Mouse (Mus musculus) MEL (cell line): ENCODE data around the gene Anks1. TPM values are rescaled to one million over a fixed set of nuclear protein-coding genes. Genes with fewer than 3 reads are reported as not detected.

ENCODE experiments used
- DNase-seq: peaks from one replicate; pipeline ENCODE4 v3.0.0; 2011; ENCODE audit warnings: low read depth, low spot score
- H3K27ac ChIP-seq: 2 replicates; pipeline ENCODE4 v1.5.1; 2012; ENCODE audit warnings: low read depth, mild to moderate bottlenecking, control low read depth, low read length, moderate library complexity; ENCODE audit not compliant: control insufficient read depth
- H3K27me3 ChIP-seq, 2 experiments: fragments of 150-350 bp in 1 of 2; sonication (generic) in 1 of 2; 2 replicates each; pipeline ENCODE4 v1.6.1; 2012; ENCODE audit warnings: low read length in 2 of 2, mild to moderate bottlenecking in 2 of 2, improper control_type of control experiment in 1 of 2, moderate library complexity in 1 of 2; ENCODE audit not compliant: insufficient read depth in 2 of 2, control insufficient read depth in 1 of 2
- H3K36me3 ChIP-seq, 2 experiments: 2 replicates each; pipeline ENCODE4 v1.6.1; 2012 to 2014; ENCODE audit warnings: low read length in 2 of 2, improper control_type of control experiment in 1 of 2, inconsistent platforms in 1 of 2, mild to moderate bottlenecking in 1 of 2; ENCODE audit not compliant: insufficient read depth in 2 of 2, control insufficient read depth in 1 of 2
- H3K4me1 ChIP-seq, 2 experiments: fragments of 150-350 bp in 1 of 2; sonication (generic) in 1 of 2; 2 replicates each; pipeline ENCODE4 v1.6.1; 2012; ENCODE audit warnings: low read length in 2 of 2, improper control_type of control experiment in 1 of 2, mild to moderate bottlenecking in 1 of 2; ENCODE audit not compliant: insufficient read depth in 2 of 2, control insufficient read depth in 1 of 2
- H3K4me3 ChIP-seq, 2 experiments: fragments of 150-350 bp in 1 of 2; sonication (generic) in 1 of 2; 2 replicates each; pipeline ENCODE4 v1.5.1; 2012; ENCODE audit warnings: low read depth in 2 of 2, low read length in 2 of 2, mild to moderate bottlenecking in 2 of 2, moderate library complexity in 2 of 2, control low read depth in 1 of 2, improper control_type of control experiment in 1 of 2; ENCODE audit not compliant: control insufficient read depth in 1 of 2, insufficient read depth in 1 of 2
- H3K79me2 ChIP-seq: 2 replicates; pipeline ENCODE4 v1.6.1; 2012; ENCODE audit warnings: mild to moderate bottlenecking, low read length, moderate library complexity; ENCODE audit not compliant: control insufficient read depth, poor library complexity, insufficient read depth
- H3K9ac ChIP-seq: 2 replicates; pipeline ENCODE4 v1.6.1; 2012; ENCODE audit warnings: low read depth, mild to moderate bottlenecking, control low read depth, low read length, moderate library complexity; ENCODE audit not compliant: control insufficient read depth, poor library complexity, severe bottlenecking
- H3K9me3 ChIP-seq: fragments of 150-350 bp; sonication (generic); replicated peaks from 2 replicates; pipeline ENCODE4 v1.6.1; 2012; ENCODE audit warnings: mild to moderate bottlenecking, low read length, improper control_type of control experiment, moderate library complexity; ENCODE audit not compliant: insufficient read depth
- E2F4 ChIP-seq: IDR thresholded peaks from 2 replicates; pipeline ENCODE4 v1.6.1; 2011; ENCODE audit warnings: low read depth, low read length, improper control_type of control experiment, borderline replicate concordance
- ELF1 ChIP-seq: IDR thresholded peaks from 2 replicates; pipeline ENCODE4 v1.6.1; 2014; ENCODE audit warnings: low read depth, mild to moderate bottlenecking, inconsistent platforms, low read length, improper control_type of control experiment, moderate library complexity
- ETS1 ChIP-seq: IDR thresholded peaks from 2 replicates; pipeline ENCODE4 v1.6.1; 2012; ENCODE audit warnings: low read depth, mild to moderate bottlenecking, inconsistent platforms, low read length, improper control_type of control experiment, moderate library complexity
- GATA1 ChIP-seq: IDR thresholded peaks from 2 replicates; pipeline ENCODE4 v1.6.1; 2011; ENCODE audit warnings: low read depth, low read length, improper control_type of control experiment
- KAT2A ChIP-seq: conservative IDR thresholded peaks from 2 replicates; pipeline ENCODE4 v1.6.1; 2012; ENCODE audit warnings: low read depth, low read length, improper control_type of control experiment, inconsistent platforms
- MAZ ChIP-seq: IDR thresholded peaks from 2 replicates; pipeline ENCODE4 v1.6.1; 2012; ENCODE audit warnings: low read depth, mild to moderate bottlenecking, inconsistent platforms, low read length, improper control_type of control experiment
- MXI1 ChIP-seq: IDR thresholded peaks from 2 replicates; pipeline ENCODE4 v1.6.1; 2011; ENCODE audit warnings: mild to moderate bottlenecking, low read depth, low read length, improper control_type of control experiment
- MYB ChIP-seq: IDR thresholded peaks from 2 replicates; pipeline ENCODE4 v1.6.1; 2011; ENCODE audit warnings: mild to moderate bottlenecking, low read depth, low read length, improper control_type of control experiment
- MYC ChIP-seq: IDR thresholded peaks from 2 replicates; pipeline ENCODE4 v1.6.1; 2011; ENCODE audit warnings: low read depth, mild to moderate bottlenecking, low read length, improper control_type of control experiment, moderate library complexity
- NRF1 ChIP-seq: IDR thresholded peaks from 2 replicates; pipeline ENCODE4 v1.6.1; 2014; ENCODE audit warnings: low read depth, mild to moderate bottlenecking, inconsistent platforms, low read length, improper control_type of control experiment, moderate library complexity; ENCODE audit not compliant: poor library complexity, insufficient read depth, severe bottlenecking
- POLR2AphosphoS2 ChIP-seq: IDR thresholded peaks from 2 replicates; pipeline ENCODE4 v1.6.1; 2011; ENCODE audit warnings: low read length, improper control_type of control experiment
- SMC3 ChIP-seq: IDR thresholded peaks from 2 replicates; pipeline ENCODE4 v1.6.1; 2011; ENCODE audit warnings: low read depth, low read length, improper control_type of control experiment
- TAL1 ChIP-seq: IDR thresholded peaks from 2 replicates; pipeline ENCODE4 v1.6.1; 2012; ENCODE audit warnings: mild to moderate bottlenecking, inconsistent platforms, low read length, moderate library complexity, mixed read lengths
- TBP ChIP-seq: IDR thresholded peaks from 2 replicates; pipeline ENCODE4 v1.8.0; 2011; ENCODE audit warnings: low read depth, low read length, improper control_type of control experiment
- TCF12 ChIP-seq: IDR thresholded peaks from 2 replicates; pipeline ENCODE4 v1.6.1; 2014; ENCODE audit warnings: low read depth, mild to moderate bottlenecking, inconsistent platforms, low read length, improper control_type of control experiment, moderate library complexity
- USF1 ChIP-seq: IDR thresholded peaks from 2 replicates; pipeline ENCODE4 v1.6.1; 2014; ENCODE audit warnings: low read depth, mild to moderate bottlenecking, inconsistent platforms, low read length, improper control_type of control experiment, moderate library complexity
- USF2 ChIP-seq, 2 experiments: IDR thresholded peaks; 2 replicates each; pipeline ENCODE4 v1.6.1; 2011 to 2012; ENCODE audit warnings: improper control_type of control experiment in 2 of 2, low read length in 2 of 2, borderline replicate concordance in 1 of 2, inconsistent platforms in 1 of 2, low read depth in 1 of 2, mild to moderate bottlenecking in 1 of 2; ENCODE audit not compliant: insufficient read depth in 1 of 2
- ZKSCAN1 ChIP-seq: IDR thresholded peaks from 2 replicates; pipeline ENCODE4 v1.6.1; 2012; ENCODE audit warnings: low read depth, mild to moderate bottlenecking, inconsistent platforms, low read length, improper control_type of control experiment, moderate library complexity
- polyA plus RNA-seq, 2 experiments: library from polyadenylated mRNA; stranded (reverse) in 1 of 2; unstranded in 1 of 2; fragments of >175 nt in 1 of 2; fragments of >200 nt in 1 of 2; gene quantifications; 2 replicates each; pipeline versions ENCODE4 v1.2.1 to v1.2.4; 2012; ENCODE audit warnings: low replicate concordance in 2 of 2, low read depth in 1 of 2; ENCODE audit not compliant: insufficient read length in 2 of 2, insufficient read depth in 1 of 2, missing spikeins in 1 of 2
- total RNA-seq: library from RNA; depleted of rRNA; stranded (reverse); fragments of 300-350 nt; gene quantifications from 2 replicates; pipeline ENCODE4 v1.2.3, GENCODE M21; 2012

Anks1 gene
- total and polyA plus RNA-seq, 3 experiments, result 11.9 to 15.9 TPM; not detected in 1

GRCm38 (mm10) chr17:28027197-28027596, 118.1 kb downstream of the Anks1 start:
- Histone ChIP-seq H3K79me2 (no peaks in the 10 kb centered on the region), H3K27me3 (no peaks in the 10 kb centered on the region), H3K9me3 (no peaks in the 10 kb centered on the region), H3K27ac (no peak overlapping the region), H3K9ac (no peak overlapping the region), H3K4me1 (peaks cover 15 to 16% of the 10 kb centered on the region in 2 experiments), H3K36me3 (peaks cover 0 to 14% of the 10 kb centered on the region in 2 experiments; a peak in 2 of 4 replicates), H3K4me3 (no peak overlapping the region)
- no peak for DNase-seq
- TF ChIP-seq E2F4 (no peak), GATA1 (no peak), SMC3 (no peak), MXI1 (no peak), KAT2A (no peak), ZKSCAN1 (no peak), MYB (no peak), TBP (no peak)

GRCm38 (mm10) chr17:28028236-28028635, 119.1 kb downstream of the Anks1 start:
- no peaks in the 10 kb centered on the region for H3K9me3 ChIP-seq
- no peaks in the 10 kb centered on the region for H3K27me3 ChIP-seq
- no peak overlapping the region for H3K4me3 ChIP-seq
- TF ChIP-seq POLR2AphosphoS2 (no peak), SMC3 (no peak), NRF1 (no peak), ELF1 (no peak), GATA1 (no peak), TAL1 (no peak), MAZ (no peak), MYC (no peak), USF1 (no peak), ETS1 (no peak), TBP (no peak), USF2 (IDR thresholded peaks at IDR 0.05; ENCODE audit: borderline replicate concordance in 1 of 2, insufficient read depth in 1 of 2, low read depth in 1 of 2, low read length in 2 of 2) (no peak), MXI1 (no peak), TCF12 (no peak)
- no peaks in the 10 kb centered on the region for H3K79me2 ChIP-seq
- H3K9ac ChIP-seq, result no peak overlapping the region
- H3K27ac ChIP-seq, result no peak overlapping the region
- peaks cover 15 to 16% of the 10 kb centered on the region in 2 experiments for H3K4me1 ChIP-seq
- H3K36me3 ChIP-seq, result peaks cover 0 to 14% of the 10 kb centered on the region in 2 experiments; a peak in 2 of 4 replicates
- DNase-seq, result no peak
